Mouse (Mus musculus) left cerebral cortex, adult 2 months (tissue): ENCODE measurements around the gene Grin1. TPM values are rescaled to one million over a fixed set of nuclear protein-coding genes. Genes with fewer than 3 reads are reported as not detected.

ENCODE experiments used
- DNase-seq, 2 experiments: peaks; one replicate each; pipeline ENCODE4 v3.0.0; 2021 to 2022; ENCODE audit warnings: low spot score in 2 of 2, mixed read lengths in 1 of 2; ENCODE audit errors: extremely low spot score in 1 of 2
- H3K27ac ChIP-seq: fragments of 200-600 bp; 2 replicates; pipeline ENCODE4 v1.8.1; 2022
- H3K4me3 ChIP-seq: fragments of 200-600 bp; 2 replicates; pipeline ENCODE4 v1.8.1; 2022
- CTCF ChIP-seq: fragments of 200-600 bp; IDR thresholded peaks from 2 replicates; pipeline ENCODE4 v1.8.1; 2022; ENCODE audit warnings: antibody characterized with exemption, mild to moderate bottlenecking, moderate library complexity
- intact Hi-C: fragments of 180-260 bp; cut with DNase I; formaldehyde crosslinking; loops from one replicate; pipeline ENCODE4 v1.15.1; 2025
- total RNA-seq, 2 experiments: library from RNA; stranded (reverse); gene quantifications; 2 replicates each; pipeline ENCODE4 v1.2.3; 2021

The Grin1 gene
- total RNA-seq, 2 experiments from 2014 or later: 452 to 457 TPM

- intact Hi-C loops: no loop called here
- DNase-seq: no peak
- Histone ChIP-seq H3K4me3 (no peak overlapping the region), H3K27ac (no peak overlapping the region)
- no peak for TF ChIP-seq CTCF
Observed at GRCm38 (mm10) chr2:25244144-25244543, 74.8 kb downstream of the Grin1 start.

GRCm38 (mm10) chr2:25243342-25243741 lies 75.6 kb downstream of the Grin1 start:
- peak overlapping the region; percentile 68 for H3K4me3 ChIP-seq
- intact Hi-C loops: no loop called here
- peak overlapping the region; percentile 91 for H3K27ac ChIP-seq

GRCm38 (mm10) chr2:25242101-25242506 lies 76.9 kb downstream of the Grin1 start, which contains the start of the genes Rnf208 and Cysrt1:
TSS of gene Rnf208 (plus strand) at chr2:25242255.
TSS of gene Cysrt1 (minus strand) at chr2:25242452.
- Histone ChIP-seq H3K27ac (peak within 1 kb of the TSS; percentile 91), H3K4me3 (peak within 1 kb of the TSS; percentile 68)
- no peak for TF ChIP-seq CTCF
- DNase-seq: peak; percentile 55 to 67
- intact Hi-C loops: no loop called here

More at GRCm38 (mm10) chr2:25243342-25243741, 75.6 kb downstream of the Grin1 start:
- TF ChIP-seq CTCF: no peak
- DNase-seq: no peak

- no peak for DNase-seq
- peak overlapping the region; percentile 6; the same call in 1 of the 2 replicates for H3K27ac ChIP-seq
- intact Hi-C loops: no loop called here
Observed at GRCm38 (mm10) chr2:25241438-25241775, 77.6 kb downstream of the Grin1 start.

More at GRCm38 (mm10) chr2:25241438-25241775, 77.6 kb downstream of the Grin1 start:
- peak overlapping the region; percentile 68 for H3K4me3 ChIP-seq
- no peak for TF ChIP-seq CTCF

Other genes starting within 250 kb of the Grin1 start
- not detected for gene Entpd8, start 238.9 kb downstream of the Grin1 start, total RNA-seq
- not detected for gene Noxa1, start 224.0 kb downstream of the Grin1 start, total RNA-seq
- gene Nrarp, start 138.4 kb downstream of the Grin1 start, total RNA-seq: 10 to 100 TPM; 20.2 to 21.7 TPM
- gene Tor4a, start 122.3 kb downstream of the Grin1 start, total RNA-seq: 1 to 10 TPM; 2.0 to 2.2 TPM
- 10 to 100 TPM; 53.4 to 64.3 TPM for gene Nelfb, start 107.7 kb downstream of the Grin1 start, total RNA-seq
- gene Stpg3, start 104.5 kb downstream of the Grin1 start, total RNA-seq: not detected
- gene Fam166a, start 100.4 kb downstream of the Grin1 start, total RNA-seq: not detected
- 100 to 1,000 TPM; 317 to 329 TPM for gene Tubb4b, start 94.5 kb downstream of the Grin1 start, total RNA-seq
- not detected for gene Slc34a3, start 84.8 kb downstream of the Grin1 start, total RNA-seq
- gene Rnf224, start 82.4 kb downstream of the Grin1 start, total RNA-seq: not detected
- 100 to 1,000 TPM; 249 to 270 TPM for gene Rnf208, start 76.9 kb downstream of the Grin1 start, total RNA-seq
- not detected for gene Cysrt1, start 76.7 kb downstream of the Grin1 start, total RNA-seq
- 1 to 10 TPM; 1.4 to 2.7 TPM for gene AL732309.1, start 72.3 kb downstream of the Grin1 start, total RNA-seq
- 10 to 100 TPM; 35.6 to 41.6 TPM for gene Tmem203, start 63.7 kb downstream of the Grin1 start, total RNA-seq
- 10 to 100 TPM; 20.9 to 21.8 TPM for gene Tprn, start 56.6 kb downstream of the Grin1 start, total RNA-seq
- gene Ssna1, start 46.7 kb downstream of the Grin1 start, total RNA-seq: 10 to 100 TPM; 65.6 to 65.9 TPM
- gene Anapc2, start 46.7 kb downstream of the Grin1 start, total RNA-seq: 10 to 100 TPM; 87.1 to 90.3 TPM
- not detected for gene Tmem210, start 31.0 kb downstream of the Grin1 start, total RNA-seq
- not detected for gene Lrrc26, start 29.3 kb downstream of the Grin1 start, total RNA-seq
- 10 to 100 TPM; 56.0 to 62.4 TPM for gene Man1b1, start 13.2 kb upstream of the Grin1 start, total RNA-seq
- gene Dpp7, start 37.2 kb upstream of the Grin1 start, total RNA-seq: 10 to 100 TPM; 32.2 to 33.9 TPM
- 10 to 100 TPM; 15.8 to 24.9 TPM for gene Uap1l1, start 46.5 kb upstream of the Grin1 start, total RNA-seq
- gene Sapcd2, start 53.1 kb upstream of the Grin1 start, total RNA-seq: 1 to 10 TPM; 2.1 to 2.7 TPM
- gene Entpd2, start 76.7 kb upstream of the Grin1 start, total RNA-seq: 10 to 100 TPM; 11.5 to 13.1 TPM
- 100 to 1,000 TPM; 337 to 366 TPM for gene Npdc1, start 80.2 kb upstream of the Grin1 start, total RNA-seq
- gene Fut7, start 104.1 kb upstream of the Grin1 start, total RNA-seq: under 1 TPM in 1 of 2 experiments, not detected in 1; 0.43 TPM
- gene Abca2, start 109.5 kb upstream of the Grin1 start, total RNA-seq: 100 to 1,000 TPM; 160 to 168 TPM
- not detected for gene Clic3, start 137.7 kb upstream of the Grin1 start, total RNA-seq
- 10 to 100 TPM; 65.9 to 75.3 TPM for gene Paxx, start 141.9 kb upstream of the Grin1 start, total RNA-seq
- 1,000 to 10,000 TPM; 1,632 to 2,529 TPM for gene Ptgds, start 150.9 kb upstream of the Grin1 start, total RNA-seq
- not detected for gene Lcn12, start 174.7 kb upstream of the Grin1 start, total RNA-seq
- 100 to 1,000 TPM; 120 to 122 TPM for gene Fbxw5, start 181.6 kb upstream of the Grin1 start, total RNA-seq
- gene C8g, start 182.5 kb upstream of the Grin1 start, total RNA-seq: 1 to 10 TPM; 1.4 to 1.5 TPM
- gene Traf2, start 227.8 kb upstream of the Grin1 start, total RNA-seq: 10 to 100 TPM; 10.4 to 11.0 TPM
- gene Edf1, start 238.7 kb upstream of the Grin1 start, total RNA-seq: 100 to 1,000 TPM; 190 to 202 TPM